Mouse (Mus musculus) R1 (cell line): ENCODE measurements around the gene Mapk1ip1l.

Experiments
- DNase-seq: peaks from one replicate; pipeline ENCODE4 v3.0.0-alpha.2; 2018; ENCODE audit warnings: low read depth, low spot score

The Mapk1ip1l gene

GRCm38 (mm10) chr14:47359610-47360009 is 61.5 kb downstream of the Mapk1ip1l start:
- no peak for DNase-seq

GRCm38 (mm10) chr14:47361418-47361817 is 63.4 kb downstream of the Mapk1ip1l start:
- no peak for DNase-seq

- no peak for DNase-seq
Measured at GRCm38 (mm10) chr14:47361899-47362298, 63.8 kb downstream of the Mapk1ip1l start.

GRCm38 (mm10) chr14:47364742-47365449 is 66.8 kb downstream of the Mapk1ip1l start:
- peak; percentile 92 for DNase-seq

GRCm38 (mm10) chr14:47366881-47367321 is 68.8 kb downstream of the Mapk1ip1l start:
- no peak for DNase-seq

- peak; percentile 91 for DNase-seq
Measured at GRCm38 (mm10) chr14:47367461-47367860, 69.4 kb downstream of the Mapk1ip1l start, which contains the start of gene Lgals3. TSS of gene Lgals3 (plus strand) at chr14:47367751.

GRCm38 (mm10) chr14:47369741-47370140 is 71.7 kb downstream of the Mapk1ip1l start:
- DNase-seq = no peak

- no peak for DNase-seq
Measured at GRCm38 (mm10) chr14:47370790-47371189, 72.7 kb downstream of the Mapk1ip1l start.

- peak; percentile 70 for DNase-seq
Measured at GRCm38 (mm10) chr14:47371689-47372088, 73.6 kb downstream of the Mapk1ip1l start.
